Mouse (Mus musculus) bone marrow macrophage, adult 2 months (primary cell): Measurements from ENCODE around the gene Olfr466. TPM values are rescaled to one million over a fixed set of nuclear protein-coding genes. Genes with fewer than 3 reads are reported as not detected.

ENCODE experiments used
- H3K27ac ChIP-seq: 2 replicates; pipeline ENCODE4 v1.5.1; 2012; ENCODE audit warnings: low read depth, low read length; ENCODE audit not compliant: insufficient read depth
- H3K4me1 ChIP-seq: 2 replicates; pipeline ENCODE4 v1.6.1; 2012; ENCODE audit warnings: low read length; ENCODE audit not compliant: control insufficient read depth, insufficient read depth
- H3K4me3 ChIP-seq: 2 replicates; pipeline ENCODE4 v1.5.1; 2012; ENCODE audit warnings: mild to moderate bottlenecking, low read length, moderate library complexity; ENCODE audit not compliant: insufficient read depth
- CTCF ChIP-seq: IDR thresholded peaks from 2 replicates; pipeline ENCODE4 v1.5.1; 2012; ENCODE audit warnings: low read depth, mild to moderate bottlenecking, low read length, moderate library complexity
- POLR2A ChIP-seq: IDR thresholded peaks from 2 replicates; pipeline ENCODE4 v1.6.1; 2012; ENCODE audit warnings: mild to moderate bottlenecking, low read depth, low read length, borderline replicate concordance
- polyA plus RNA-seq: library from polyadenylated mRNA; stranded (reverse); fragments of >200 nt; gene quantifications from 2 replicates; pipeline ENCODE4 v1.2.4, GENCODE M21; 2012; ENCODE audit not compliant: missing spikeins, insufficient read depth, insufficient read length

The Olfr466 gene
- polyA plus RNA-seq, 1 experiment = not detected

GRCm38 (mm10) chr13:65174102-65174501 is 24.1 kb downstream of the Olfr466 start:
- Histone ChIP-seq H3K4me3 (no peak overlapping the region), H3K4me1 (no peaks in the 10 kb centered on the region), H3K27ac (no peak overlapping the region)
- TF ChIP-seq CTCF = no peak
- TF ChIP-seq POLR2A = no peak

GRCm38 (mm10) chr13:65175734-65176471 is 25.9 kb downstream of the Olfr466 start:
- H3K4me3 ChIP-seq = no peak overlapping the region
- TF ChIP-seq POLR2A (no peak), CTCF (peak; percentile 68)
- no peak overlapping the region for H3K27ac ChIP-seq
- no peaks in the 10 kb centered on the region for H3K4me1 ChIP-seq

- Histone ChIP-seq H3K27ac (no peak overlapping the region), H3K4me1 (no peaks in the 10 kb centered on the region), H3K4me3 (no peak overlapping the region)
- TF ChIP-seq POLR2A (no peak), CTCF (no peak)
These were observed 26.5 kb downstream of the Olfr466 start for GRCm38 (mm10) chr13:65176472-65177091.

- Histone ChIP-seq H3K4me3 (no peak overlapping the region), H3K27ac (no peak overlapping the region), H3K4me1 (no peaks in the 10 kb centered on the region)
- no peak for TF ChIP-seq POLR2A
- no peak for TF ChIP-seq CTCF
These were observed 50.6 kb downstream of the Olfr466 start for GRCm38 (mm10) chr13:65200667-65201066.

Other genes starting within 250 kb of the Olfr466 start
- gene Cntnap3, start 246.3 kb upstream of the Olfr466 start, polyA plus RNA-seq = not detected in 2 replicates
- not detected in 2 replicates for gene Spata31, start 232.8 kb upstream of the Olfr466 start, polyA plus RNA-seq
- not detected in 2 replicates for gene Spata31d1c, start 117.2 kb upstream of the Olfr466 start, polyA plus RNA-seq
- gene Prss47, start 97.5 kb upstream of the Olfr466 start, polyA plus RNA-seq = not detected in 2 replicates
- 47.8 and 59.2 TPM in 2 replicates for gene Mfsd14b, start 37.3 kb upstream of the Olfr466 start, polyA plus RNA-seq
- gene Olfr465-ps1, start 12.2 kb upstream of the Olfr466 start, polyA plus RNA-seq = not detected in 2 replicates
- gene Nlrp4f, start 55.7 kb downstream of the Olfr466 start, polyA plus RNA-seq = not detected in 2 replicates
- gene Gm10775, start 109.3 kb downstream of the Olfr466 start, polyA plus RNA-seq = not detected in 2 replicates
- 21.1 and 22.2 TPM in 2 replicates for gene Zfp369, start 128.6 kb downstream of the Olfr466 start, polyA plus RNA-seq